Mouse (Mus musculus) embryonic facial prominence, embryonic 15.5 days (tissue): ENCODE data around the gene Ankrd28. TPM values are rescaled to one million over a fixed set of nuclear protein-coding genes. Genes with fewer than 3 reads are reported as not detected.

Experiments used
- ATAC-seq: fragments of 200-750 bp; cut with Nextera tagmentation; 2 replicates; pipeline ENCODE4 v1.8.0; 2017; ENCODE audit warnings: low read depth, moderate TSS enrichment; ENCODE audit not compliant: insufficient number of reproducible peaks, low FRiP score, low TSS enrichment
- H3K27ac ChIP-seq: fragments of 300-500 bp; sonication (generic); replicated peaks from 2 replicates; pipeline ENCODE4 v1.5.1; 2015; ENCODE audit warnings: mild to moderate bottlenecking, inconsistent platforms
- H3K27me3 ChIP-seq: fragments of 300-500 bp; sonication (generic); 2 replicates; pipeline ENCODE4 v1.6.1; 2015; ENCODE audit warnings: inconsistent platforms
- H3K36me3 ChIP-seq: fragments of 300-500 bp; sonication (generic); 2 replicates; pipeline ENCODE4 v1.6.1; 2015; ENCODE audit warnings: mild to moderate bottlenecking, inconsistent platforms
- H3K4me1 ChIP-seq: fragments of 300-500 bp; sonication (generic); 2 replicates; pipeline ENCODE4 v1.6.1; 2015; ENCODE audit warnings: inconsistent platforms
- H3K4me2 ChIP-seq: fragments of 300-500 bp; sonication (generic); replicated peaks from 2 replicates; pipeline ENCODE4 v1.6.1; 2015; ENCODE audit warnings: mild to moderate bottlenecking, inconsistent platforms
- H3K4me3 ChIP-seq: fragments of 300-500 bp; sonication (generic); replicated peaks from 2 replicates; pipeline ENCODE4 v1.5.1; 2015; ENCODE audit warnings: mild to moderate bottlenecking, inconsistent platforms
- H3K9ac ChIP-seq: fragments of 300-500 bp; sonication (generic); 2 replicates; pipeline ENCODE4 v1.6.1; 2015; ENCODE audit warnings: inconsistent platforms
- H3K9me3 ChIP-seq: fragments of 300-500 bp; sonication (generic); replicated peaks from 2 replicates; pipeline ENCODE4 v1.6.1; 2016; ENCODE audit warnings: inconsistent platforms
- WGBS: fragments of 180-500 bp; shearing (Covaris S2); methylation state at CpG from one replicate; pipeline ENCODE4 v1.1.7; 2015; 5-methylcytosine and 5-hydroxymethylcytosine counted together
- polyA plus RNA-seq: library from polyadenylated mRNA; unstranded; fragments of >200 nt; fragmentation: Nextera tagmentation; extraction: Ambion mirVana; gene quantifications from 2 replicates; pipeline ENCODE4 v1.2.1, GENCODE M21; 2015

The Ankrd28 gene
- polyA plus RNA-seq, 1 experiment from 2014 or later, result 8.6 TPM

DNA sequence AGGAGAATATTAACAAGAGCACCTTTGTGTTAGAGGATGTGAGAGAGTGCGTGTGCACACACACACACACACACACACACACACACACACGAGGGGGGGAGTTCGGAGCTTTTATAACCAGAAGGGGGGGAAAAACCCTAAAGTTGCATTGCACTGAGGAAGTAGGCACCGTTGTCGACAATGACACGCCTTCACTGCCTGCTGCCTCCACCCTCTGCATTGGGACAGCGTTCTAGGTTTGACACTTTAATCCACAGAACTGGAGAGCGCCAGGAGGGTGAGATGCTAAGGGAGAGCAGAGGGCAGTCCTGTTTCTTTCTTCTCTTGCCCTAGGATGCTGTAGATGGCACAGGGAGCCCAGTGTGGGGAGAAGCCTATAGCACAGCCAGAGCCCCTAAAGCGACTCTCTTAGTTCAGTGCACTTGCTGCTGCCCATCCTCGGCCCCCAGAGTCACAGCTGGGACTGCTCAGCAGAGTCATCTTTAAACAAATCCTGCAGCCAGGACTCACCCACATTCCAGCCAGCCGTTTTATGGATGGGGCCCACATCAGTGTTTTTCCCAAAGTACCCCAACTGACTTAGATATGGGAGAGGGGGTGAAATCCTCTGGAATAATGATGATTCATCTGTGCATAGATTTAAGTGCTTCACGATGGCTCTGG, 165.4 kb downstream of the Ankrd28 start:
- no peak overlapping the region for H3K4me3 ChIP-seq
- peaks cover 85% of the 10 kb centered on the region for H3K4me1 ChIP-seq
- no peaks in the 10 kb centered on the region for H3K9me3 ChIP-seq
- H3K36me3 ChIP-seq, result peaks cover 5% of the 10 kb centered on the region; the same call in 1 of the 2 replicates
- H3K9ac ChIP-seq, result no peak overlapping the region
- H3K27ac ChIP-seq, result peak overlapping the region; percentile 99
- 56% methylated on average over 12 of the region's 12 CpGs for WGBS
- no peaks in the 10 kb centered on the region for H3K27me3 ChIP-seq
- H3K4me2 ChIP-seq, result no peak overlapping the region
- ATAC-seq, result no peak

GRCm38 (mm10) chr14:31664100-31664902, 166.2 kb downstream of the Ankrd28 start:
- Histone ChIP-seq H3K4me3 (no peak overlapping the region), H3K4me2 (no peak overlapping the region), H3K36me3 (peaks cover 5% of the 10 kb centered on the region; the same call in 1 of the 2 replicates), H3K4me1 (peaks cover 85% of the 10 kb centered on the region), H3K9me3 (no peaks in the 10 kb centered on the region), H3K9ac (no peak overlapping the region), H3K27ac (peak overlapping the region; percentile 99), H3K27me3 (no peaks in the 10 kb centered on the region)
- no peak for ATAC-seq
- 49% methylated on average over 18 of the region's 18 CpGs for WGBS

- no peak overlapping the region for H3K4me3 ChIP-seq
- H3K9me3 ChIP-seq, result no peaks in the 10 kb centered on the region
- peaks cover 85% of the 10 kb centered on the region for H3K4me1 ChIP-seq
- H3K27ac ChIP-seq, result peak overlapping the region; percentile 99
- H3K4me2 ChIP-seq, result no peak overlapping the region
- no peak for ATAC-seq
- no peak overlapping the region for H3K9ac ChIP-seq
- H3K36me3 ChIP-seq, result peaks cover 5% of the 10 kb centered on the region; the same call in 1 of the 2 replicates
- 83% methylated on average over 13 of the region's 13 CpGs for WGBS
- H3K27me3 ChIP-seq, result no peaks in the 10 kb centered on the region
These were observed 166.9 kb downstream of the Ankrd28 start for GRCm38 (mm10) chr14:31663376-31664099.

- Histone ChIP-seq H3K4me1 (peaks cover 85% of the 10 kb centered on the region), H3K36me3 (peaks cover 5% of the 10 kb centered on the region; the same call in 1 of the 2 replicates), H3K4me3 (peak overlapping the region; percentile 37), H3K4me2 (peak overlapping the region; percentile 57), H3K9me3 (no peaks in the 10 kb centered on the region), H3K27me3 (no peaks in the 10 kb centered on the region), H3K9ac (peak overlapping the region; percentile 37; the same call in 1 of the 2 replicates), H3K27ac (peak overlapping the region; percentile 99)
- no peak for ATAC-seq
- 22% methylated on average over 9 of the region's 9 CpGs for WGBS
These were observed 167.8 kb downstream of the Ankrd28 start for GRCm38 (mm10) chr14:31662555-31663211.

GRCm38 (mm10) chr14:31661671-31662554, 168.5 kb downstream of the Ankrd28 start:
- H3K4me2 ChIP-seq, result peak overlapping the region; percentile 57
- peak overlapping the region; percentile 99 for H3K27ac ChIP-seq
- peak; percentile 91 for ATAC-seq
- 1% methylated on average over 44 of the region's 44 CpGs for WGBS
- peak overlapping the region; percentile 37 for H3K9ac ChIP-seq
- peaks cover 84% of the 10 kb centered on the region for H3K4me1 ChIP-seq
- H3K9me3 ChIP-seq, result no peaks in the 10 kb centered on the region
- H3K27me3 ChIP-seq, result no peaks in the 10 kb centered on the region
- peaks cover 2% of the 10 kb centered on the region; the same call in 1 of the 2 replicates for H3K36me3 ChIP-seq
- H3K4me3 ChIP-seq, result peak overlapping the region; percentile 37

GRCm38 (mm10) chr14:31660312-31661093, 169.9 kb downstream of the Ankrd28 start:
- peak overlapping the region; percentile 99 for H3K27ac ChIP-seq
- peaks cover 81% of the 10 kb centered on the region for H3K4me1 ChIP-seq
- H3K4me3 ChIP-seq, result no peak overlapping the region
- no peaks in the 10 kb centered on the region for H3K36me3 ChIP-seq
- H3K9ac ChIP-seq, result no peak overlapping the region
- H3K4me2 ChIP-seq, result no peak overlapping the region
- ATAC-seq, result no peak
- 18% methylated on average over 7 of the region's 7 CpGs for WGBS
- H3K27me3 ChIP-seq, result no peaks in the 10 kb centered on the region
- H3K9me3 ChIP-seq, result no peaks in the 10 kb centered on the region

GRCm38 (mm10) chr14:31659501-31660181, 170.8 kb downstream of the Ankrd28 start:
- 25% methylated on average over 10 of the region's 10 CpGs for WGBS
- Histone ChIP-seq H3K4me3 (no peak overlapping the region), H3K27me3 (no peaks in the 10 kb centered on the region), H3K4me1 (peaks cover 72% of the 10 kb centered on the region), H3K9ac (no peak overlapping the region), H3K9me3 (no peaks in the 10 kb centered on the region), H3K4me2 (no peak overlapping the region), H3K36me3 (no peaks in the 10 kb centered on the region), H3K27ac (peak overlapping the region; percentile 99)
- peak; percentile 21 for ATAC-seq

DNA sequence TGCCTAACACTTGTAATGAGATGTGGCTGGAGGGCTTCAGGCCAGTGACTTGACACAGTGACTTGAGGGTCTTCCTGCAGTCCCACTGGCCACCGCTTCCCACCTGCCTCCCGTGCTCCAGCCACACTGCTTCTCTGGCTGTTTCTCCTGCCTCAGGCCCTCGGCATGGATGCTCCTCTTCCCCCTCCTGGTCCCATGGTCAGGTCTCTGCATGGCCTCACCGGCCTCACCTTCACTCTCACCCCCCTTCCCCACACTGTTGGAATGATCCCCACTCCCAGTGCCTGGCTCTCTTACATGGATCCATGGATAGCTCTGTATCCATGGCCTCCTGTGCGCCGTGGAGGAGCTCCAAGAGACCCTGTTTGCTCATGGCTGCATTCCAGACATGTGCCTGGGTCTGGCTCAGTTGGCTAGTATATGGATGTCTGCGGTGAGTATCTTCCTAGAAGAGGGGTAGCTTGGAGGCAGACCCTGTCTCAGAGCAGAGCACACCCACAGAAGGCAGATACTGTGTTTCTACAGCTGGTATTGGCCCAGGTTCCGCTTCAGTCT, 172.2 kb downstream of the Ankrd28 start:
- no peak overlapping the region for H3K4me3 ChIP-seq
- H3K36me3 ChIP-seq, result no peaks in the 10 kb centered on the region
- peaks cover 58% of the 10 kb centered on the region for H3K4me1 ChIP-seq
- no peak for ATAC-seq
- H3K9me3 ChIP-seq, result no peaks in the 10 kb centered on the region
- peak overlapping the region; percentile 99 for H3K27ac ChIP-seq
- WGBS, result 70% methylated on average over 8 of the region's 8 CpGs
- H3K9ac ChIP-seq, result no peak overlapping the region
- no peaks in the 10 kb centered on the region for H3K27me3 ChIP-seq
- no peak overlapping the region for H3K4me2 ChIP-seq
